Mouse (Mus musculus): ENCODE measurements at regions not wholly inside any gene's neighbourhood (a gene's known extent, or its start where the extent isn't known, plus 50 kb on each side); places are given as distances from the start of the nearest gene placed in this dataset.

DNA sequence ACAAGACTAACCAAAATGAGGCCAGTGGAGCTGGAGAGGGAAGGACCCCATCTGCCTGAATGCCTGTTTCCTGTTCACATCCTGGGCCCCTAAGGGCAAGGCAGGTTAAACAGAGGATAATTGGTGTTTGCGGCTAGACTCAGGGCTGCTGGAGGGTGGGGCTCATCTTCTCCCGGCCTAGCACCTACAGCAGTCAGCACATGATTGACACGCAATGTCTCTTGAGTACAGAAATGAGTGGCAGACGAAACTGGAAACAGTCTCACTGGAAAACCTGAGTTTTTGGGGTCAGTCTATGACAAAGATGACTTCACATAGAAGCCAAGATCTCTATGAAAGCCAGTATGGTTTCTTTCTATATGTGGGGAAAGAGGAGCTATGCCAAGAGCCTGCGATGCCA is 278.0 kb downstream of the Rngtt start:
- no peak for DNase-seq (ENCODE audit: low spot score in 2 of 2)
- intact Hi-C loops (cut with DNase I) = loop anchor here (5.0 kb wide), 1 partner anchor 191 kb away; no protein-coding TSS in a partner anchor

DNA sequence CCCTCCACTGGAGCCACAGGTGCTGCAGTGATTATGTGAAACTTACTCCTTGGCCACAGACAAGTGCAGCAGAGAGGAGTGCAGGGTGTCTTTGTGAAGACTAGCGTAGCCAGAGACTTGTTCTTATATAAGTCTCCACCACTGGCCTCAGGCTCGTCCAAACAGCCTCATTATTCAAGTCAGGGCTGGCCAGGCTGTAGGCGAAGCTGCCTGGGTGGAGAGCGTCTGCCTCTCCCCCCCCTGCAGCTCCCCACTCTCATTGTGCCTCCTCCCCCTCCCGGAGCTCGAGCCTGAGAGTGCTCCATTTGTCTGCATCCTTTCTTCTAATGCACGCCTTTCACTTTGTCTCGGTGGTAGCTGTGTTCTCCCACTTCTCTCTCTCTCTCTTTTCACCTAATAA is 279.1 kb downstream of the Rngtt start:
- no peak for DNase-seq (ENCODE audit: low spot score in 2 of 2)
- intact Hi-C loops (cut with DNase I) = loop anchor here (5.0 kb wide), 1 partner anchor 192 kb away; no protein-coding TSS in a partner anchor

DNA sequence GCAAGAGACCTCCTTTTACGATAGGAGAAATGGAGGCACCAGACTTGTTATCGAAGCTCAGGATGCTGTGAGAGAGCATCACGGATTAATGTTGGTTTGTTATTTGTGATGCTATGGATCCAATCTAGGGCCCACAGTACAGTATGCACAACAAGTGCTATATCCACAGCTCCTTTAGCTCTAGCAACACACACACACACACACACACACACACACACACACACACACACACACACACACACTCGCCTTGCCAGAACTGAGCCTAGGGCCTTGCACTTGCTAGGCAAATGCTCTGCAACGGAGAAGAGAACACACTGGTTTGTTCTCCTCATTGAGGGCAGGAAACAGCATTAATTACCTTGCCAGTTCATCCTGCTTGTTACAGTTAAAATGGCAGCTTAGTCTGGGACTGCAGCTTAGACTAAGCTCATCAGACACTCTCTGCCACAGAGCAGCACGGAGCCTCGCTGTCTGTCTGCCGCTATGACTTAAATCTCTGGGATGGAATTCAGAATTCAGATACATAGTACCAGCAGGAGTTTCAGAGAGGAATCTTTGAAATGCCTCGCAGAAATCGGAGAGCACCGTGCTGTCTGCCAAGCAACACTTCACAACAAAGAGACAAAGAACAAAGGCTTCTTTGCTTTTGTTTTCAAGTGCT is 285.0 kb downstream of the Rngtt start:
- no peak for DNase-seq (ENCODE audit: low spot score in 2 of 2)
- intact Hi-C loops (cut with DNase I) = no loop called here

DNA sequence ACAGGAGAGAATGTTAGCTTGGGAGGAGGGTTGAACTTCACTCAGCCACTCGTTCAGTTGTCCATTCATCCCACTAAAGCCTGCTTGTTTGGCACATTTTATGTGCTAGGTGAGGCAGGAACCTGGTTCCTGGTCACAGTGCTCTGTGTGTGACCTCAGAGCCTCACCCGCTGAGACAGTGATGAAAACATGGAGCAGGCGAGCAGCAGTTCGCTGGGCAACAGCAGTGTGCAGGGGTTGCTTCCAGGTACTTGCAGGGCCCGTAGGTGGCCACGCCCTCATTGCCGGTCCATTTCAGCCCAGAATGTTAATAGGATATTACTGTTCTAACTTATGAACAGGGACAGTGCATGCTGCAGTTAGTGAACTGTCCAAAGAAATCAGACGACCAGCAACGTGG is 285.7 kb downstream of the Rngtt start:
- DNase-seq (ENCODE audit: low spot score in 2 of 2) = no peak
- intact Hi-C loops (cut with DNase I) = no loop called here

- intact Hi-C loops (cut with DNase I) = no loop called here
- no peak for DNase-seq (ENCODE audit: low spot score in 2 of 2)
Observed at GRCm38 (mm10) chr4:33599966-33600365, 289.9 kb downstream of the Rngtt start.

GRCm38 (mm10) chr4:33600805-33601204 is 290.7 kb downstream of the Rngtt start:
- intact Hi-C loops (cut with DNase I) = no loop called here
- DNase-seq (ENCODE audit: low spot score in 2 of 2) = no peak

DNA sequence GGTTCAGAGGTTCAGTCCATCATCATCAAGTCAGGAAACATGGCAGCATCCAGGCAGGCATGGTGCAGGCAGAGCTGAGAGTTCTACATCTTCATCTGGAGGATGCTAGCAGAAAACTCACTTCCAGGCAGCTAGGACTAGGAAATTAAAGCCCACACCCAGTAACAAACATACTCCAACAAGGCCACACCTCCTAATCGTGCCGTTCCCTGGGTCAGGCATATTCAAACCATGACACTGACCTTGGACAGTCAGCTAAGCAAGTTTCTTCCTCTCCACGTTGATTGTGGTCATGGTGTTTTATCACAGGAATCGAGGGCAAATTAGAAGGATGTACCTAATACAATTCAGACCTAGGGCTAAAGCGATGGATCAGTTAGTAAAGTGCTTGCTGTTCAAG is 294.5 kb downstream of the Rngtt start:
- DNase-seq (ENCODE audit: low spot score in 2 of 2) = no peak
- intact Hi-C loops (cut with DNase I) = no loop called here

DNA sequence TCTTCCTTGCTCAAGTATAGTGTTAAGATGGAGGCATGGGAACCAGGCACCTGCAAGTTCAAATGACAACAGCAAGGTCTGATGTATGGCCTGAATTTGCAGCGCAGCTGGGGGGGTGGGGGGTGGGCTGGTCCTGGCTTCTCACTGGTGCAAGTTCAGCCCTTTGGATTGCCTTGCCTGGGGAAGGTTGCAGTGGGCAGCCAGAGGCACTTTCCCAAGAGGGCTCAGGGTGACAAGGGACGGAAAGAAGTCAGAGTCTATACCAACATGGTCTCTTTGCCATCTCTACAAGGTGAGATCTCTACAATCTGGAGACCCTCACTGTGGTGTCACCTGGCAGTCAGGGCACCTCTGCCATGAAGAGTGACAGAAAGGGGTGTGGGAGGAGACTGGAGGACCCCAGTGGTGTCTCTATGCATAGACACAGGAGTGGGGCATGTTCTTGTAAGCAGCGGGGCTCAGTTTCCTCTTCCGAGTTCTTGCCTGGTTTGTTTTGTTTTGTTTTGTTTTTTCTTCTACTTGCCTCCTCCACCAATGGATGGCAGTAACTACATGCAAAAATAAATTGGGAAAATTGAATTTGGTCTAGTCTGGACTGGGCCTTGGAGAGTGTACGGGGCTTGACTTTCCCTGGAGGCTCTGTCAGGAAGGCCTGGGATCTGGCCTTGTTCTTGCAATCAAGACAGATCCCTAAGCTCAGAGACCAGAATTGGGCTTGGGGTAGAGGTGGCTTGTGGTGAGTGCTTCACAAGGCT is 284.4 kb upstream of the Cnr1 start:
- intact Hi-C loops (cut with DNase I) = no loop called here
- DNase-seq (ENCODE audit: low spot score in 2 of 2) = no peak

- intact Hi-C loops (cut with DNase I) = no loop called here
- DNase-seq (ENCODE audit: low spot score in 2 of 2) = no peak
Observed at GRCm38 (mm10) chr4:33640576-33641255, 283.7 kb upstream of the Cnr1 start.

- intact Hi-C loops (cut with DNase I) = no loop called here
- DNase-seq (ENCODE audit: low spot score in 2 of 2) = no peak
Observed at GRCm38 (mm10) chr4:33641883-33642282, 282.5 kb upstream of the Cnr1 start.

DNA sequence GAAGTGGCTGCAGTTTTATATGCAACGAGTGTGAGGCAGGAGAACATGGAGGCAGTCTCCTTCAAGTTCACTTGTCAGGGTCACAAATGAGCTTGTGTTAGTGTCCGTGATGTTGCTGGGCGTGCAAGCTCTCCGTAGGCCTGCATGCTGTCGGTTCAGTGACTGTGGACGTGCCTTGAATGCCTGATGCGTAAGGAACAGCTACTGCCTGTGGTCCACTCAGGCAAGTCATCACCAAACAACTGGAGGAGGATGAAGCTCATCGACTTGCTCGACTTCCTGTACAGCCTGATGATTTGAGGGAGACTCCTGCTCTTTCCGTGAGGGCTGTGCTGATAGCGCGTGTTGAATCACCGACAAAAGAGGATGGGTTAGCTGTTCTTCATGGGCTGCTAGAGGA is 281.9 kb upstream of the Cnr1 start:
- DNase-seq (ENCODE audit: low spot score in 2 of 2) = no peak
- intact Hi-C loops (cut with DNase I) = no loop called here

DNA sequence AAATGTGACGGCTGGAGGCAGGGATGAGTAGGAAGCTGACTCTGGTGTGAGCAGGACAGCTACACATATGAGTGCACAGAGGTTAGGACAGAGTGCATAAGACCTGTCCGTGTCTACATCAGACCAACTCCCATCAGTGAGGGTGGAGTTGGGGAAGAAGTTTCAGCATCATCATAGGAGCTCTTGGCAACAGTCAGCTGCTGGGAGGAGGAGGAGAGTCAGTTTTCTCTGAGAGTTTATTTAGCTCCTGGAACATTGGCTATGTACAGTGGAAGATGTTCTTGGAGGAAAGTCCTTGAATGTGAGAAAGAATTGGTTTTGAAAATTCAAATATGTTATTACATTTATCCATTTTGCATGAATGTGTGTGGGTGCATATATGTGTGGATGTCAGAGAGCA is 279.2 kb upstream of the Cnr1 start:
- intact Hi-C loops (cut with DNase I) = no loop called here

DNA sequence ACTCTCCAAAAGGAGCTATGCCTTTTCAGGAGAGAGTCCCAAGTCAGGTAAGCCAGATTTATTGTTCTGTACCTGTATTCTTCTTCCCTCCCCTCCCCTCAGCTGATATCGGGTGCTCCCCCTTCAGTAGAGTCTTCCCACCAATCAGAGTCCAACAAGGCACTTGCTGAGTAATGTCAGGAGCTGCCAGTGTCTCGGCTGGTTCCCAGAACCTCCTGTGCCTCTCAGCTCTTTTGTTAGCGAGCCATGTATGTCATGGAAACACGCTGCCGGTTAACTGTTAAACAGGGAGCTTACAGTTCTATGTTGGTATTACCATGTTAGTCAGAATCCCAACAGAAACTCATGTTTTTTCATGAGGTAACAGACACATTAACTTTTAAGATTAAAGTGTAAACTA is 273.1 kb upstream of the Cnr1 start:
- no peak for DNase-seq (ENCODE audit: low spot score in 2 of 2)
- intact Hi-C loops (cut with DNase I) = no loop called here

More for the DNA sequence above, 279.2 kb upstream of the Cnr1 start:
- DNase-seq (ENCODE audit: low spot score in 2 of 2) = no peak

GRCm38 (mm10) chr4:33659766-33660165 is 264.6 kb upstream of the Cnr1 start:
- intact Hi-C loops (cut with DNase I) = loop anchor here (10.0 kb wide), 1 partner anchor 135 kb away; no protein-coding TSS in a partner anchor
- DNase-seq (ENCODE audit: low spot score in 2 of 2) = no peak

GRCm38 (mm10) chr4:33660553-33660952 is 263.8 kb upstream of the Cnr1 start:
- intact Hi-C loops (cut with DNase I) = loop anchor here (10.0 kb wide), 1 partner anchor 136 kb away; no protein-coding TSS in a partner anchor
- no peak for DNase-seq (ENCODE audit: low spot score in 2 of 2)

- DNase-seq (ENCODE audit: low spot score in 2 of 2) = no peak
- intact Hi-C loops (cut with DNase I) = loop anchor here (10.0 kb wide), 1 partner anchor 137 kb away; no protein-coding TSS in a partner anchor
Observed at GRCm38 (mm10) chr4:33661862-33662261, 262.5 kb upstream of the Cnr1 start.

DNA sequence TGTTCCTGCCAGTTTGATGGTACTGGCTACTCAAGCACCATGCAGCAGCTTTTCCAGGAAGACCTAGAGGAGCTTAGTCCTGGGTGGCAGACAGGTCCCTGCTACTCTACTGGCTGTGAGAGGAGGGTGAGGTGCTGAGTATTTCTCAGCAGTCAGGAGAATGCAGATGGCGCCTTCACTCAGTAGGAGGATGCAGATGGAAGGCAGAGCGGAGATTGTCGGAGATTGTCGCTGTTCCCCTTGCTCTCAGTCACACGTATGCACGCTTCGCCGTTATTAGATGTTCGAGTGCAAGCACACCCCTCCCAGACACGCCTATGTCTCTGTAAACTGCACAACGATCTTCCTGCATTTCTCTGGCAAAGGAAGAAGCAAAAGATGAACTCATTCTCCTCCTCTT is 261.4 kb upstream of the Cnr1 start:
- DNase-seq (ENCODE audit: low spot score in 2 of 2) = no peak
- intact Hi-C loops (cut with DNase I) = loop anchor here (10.0 kb wide), 1 partner anchor 138 kb away; no protein-coding TSS in a partner anchor

GRCm38 (mm10) chr4:33663616-33664473 is 260.5 kb upstream of the Cnr1 start:
- DNase-seq (ENCODE audit: low spot score in 2 of 2) = no peak
- intact Hi-C loops (cut with DNase I) = loop anchor here (10.0 kb wide), 1 partner anchor 139 kb away; no protein-coding TSS in a partner anchor

- no peak for DNase-seq (ENCODE audit: low spot score in 2 of 2)
- intact Hi-C loops (cut with DNase I) = loop anchor here (10.0 kb wide), 1 partner anchor 140 kb away; no protein-coding TSS in a partner anchor
Observed at GRCm38 (mm10) chr4:33664474-33664822, 259.9 kb upstream of the Cnr1 start.
